In genomic region chr17:9407640-9408039, GRCm38 (mm10) we compare ENCODE assay signal across 22 mouse cellular contexts. TPM values are rescaled to one million over a fixed set of nuclear protein-coding genes. Genes with fewer than 3 reads are reported as not detected.
DNase-seq lines count a peak whose midpoint lies in the region; ATAC-seq and TF ChIP-seq lines count a peak whose summit lies in the region.
"Had no signal": no experiment of that assay in that cellular context is flagged by ENCODE, and none has a peak within 500 bp of the region (broad histone marks: within the 10 kb centered on the region; RNA-seq: fewer than 3 reads in every experiment).

No protein-coding gene starts in this region.

- no peak overlapping the region for H3K9ac ChIP-seq in forebrain, embryonic 13.5 days
- no peak overlapping the region for H3K9ac ChIP-seq in forebrain, embryonic 15.5 days (replicated peaks)
- H3K9ac ChIP-seq in heart, postnatal 0 days (replicated peaks; ENCODE audit: low read depth, low read length) = 0 out of 2 replicates have a peak overlapping the region, but pooled peaks have one; percentile 20
- no peak overlapping the region for H3K9ac ChIP-seq in hindbrain, embryonic 16.5 days (ENCODE audit: low read depth, low read length)
- H3K9ac ChIP-seq: embryonic facial prominence, embryonic 12.5 days; hindbrain, embryonic 12.5 days; intestine, embryonic 15.5 days; midbrain, embryonic 13.5 days had no signal

- WGBS in forebrain, embryonic 13.5 days = 41% methylated on average over 6 of the region's 6 CpGs
- WGBS in forebrain, embryonic 15.5 days = 49% methylated on average over 6 of the region's 6 CpGs
- 30% methylated on average over 6 of the region's 6 CpGs for WGBS in heart, postnatal 0 days
- WGBS in hindbrain, embryonic 16.5 days = 50% methylated on average over 6 of the region's 6 CpGs

- H3K36me3 ChIP-seq in forebrain, embryonic 13.5 days (ENCODE audit: poor library complexity, severe bottlenecking) = no peaks in the 10 kb centered on the region
- no peaks in the 10 kb centered on the region for H3K36me3 ChIP-seq in forebrain, embryonic 15.5 days
- H3K36me3 ChIP-seq in heart, postnatal 0 days (replicated peaks; ENCODE audit: control insufficient read depth, insufficient read depth, low read length) = no peaks in the 10 kb centered on the region
- no peaks in the 10 kb centered on the region for H3K36me3 ChIP-seq in hindbrain, embryonic 16.5 days (ENCODE audit: control insufficient read depth, insufficient read depth, low read length)
- H3K36me3 ChIP-seq: embryonic facial prominence, embryonic 12.5 days; hindbrain, embryonic 12.5 days; intestine, embryonic 15.5 days; midbrain, embryonic 13.5 days had no signal

- peaks cover 4% of the 10 kb centered on the region; the same call in 1 of the 2 replicates for H3K4me1 ChIP-seq in forebrain, embryonic 13.5 days
- peaks cover 5% of the 10 kb centered on the region; the same call in 1 of the 2 replicates for H3K4me1 ChIP-seq in forebrain, embryonic 15.5 days
- H3K4me1 ChIP-seq in heart, postnatal 0 days (ENCODE audit: control insufficient read depth, insufficient read depth) = 0 out of 2 replicates have a peak, but pooled peaks cover 3% of the 10 kb centered on the region
- no peaks in the 10 kb centered on the region for H3K4me1 ChIP-seq in hindbrain, embryonic 16.5 days (ENCODE audit: control insufficient read depth, insufficient read depth, low read depth, low read length)
- H3K4me1 ChIP-seq: embryonic facial prominence, embryonic 12.5 days; hindbrain, embryonic 12.5 days; intestine, embryonic 15.5 days had no signal

- H3K9me3 ChIP-seq in forebrain, embryonic 13.5 days (replicated peaks) = no peaks in the 10 kb centered on the region
- H3K9me3 ChIP-seq in forebrain, embryonic 15.5 days = no peaks in the 10 kb centered on the region
- no peaks in the 10 kb centered on the region for H3K9me3 ChIP-seq in heart, postnatal 0 days (replicated peaks; ENCODE audit: control insufficient read depth, low read length)
- H3K9me3 ChIP-seq in hindbrain, embryonic 16.5 days (ENCODE audit: control insufficient read depth, low read length) = no peaks in the 10 kb centered on the region
- H3K9me3 ChIP-seq: embryonic facial prominence, embryonic 12.5 days; hindbrain, embryonic 12.5 days; intestine, embryonic 15.5 days; midbrain, embryonic 13.5 days had no signal

- H3K4me2 ChIP-seq in forebrain, embryonic 13.5 days = no peak overlapping the region
- no peak overlapping the region for H3K4me2 ChIP-seq in forebrain, embryonic 15.5 days (replicated peaks)
- peak overlapping the region; percentile 51 for H3K4me2 ChIP-seq in heart, postnatal 0 days (ENCODE audit: low read depth, low read length)
- H3K4me2 ChIP-seq in hindbrain, embryonic 16.5 days (ENCODE audit: low read length) = no peak overlapping the region
- H3K4me2 ChIP-seq: embryonic facial prominence, embryonic 12.5 days; hindbrain, embryonic 12.5 days; intestine, embryonic 15.5 days; midbrain, embryonic 13.5 days had no signal

- TF ChIP-seq EP300 in heart, postnatal 0 days (IDR thresholded peaks at IDR 0.05; ENCODE audit: low read depth) = no peak

- H3K4me3 ChIP-seq in forebrain, embryonic 13.5 days = no peak overlapping the region
- no peak overlapping the region for H3K4me3 ChIP-seq in forebrain, embryonic 15.5 days
- peak overlapping the region; percentile 9; the same call in 1 of the 2 replicates for H3K4me3 ChIP-seq in layer of hippocampus, adult 2 months
- H3K4me3 ChIP-seq in heart, postnatal 0 days (ENCODE audit: low read depth, low read length) = peak overlapping the region; percentile 30
- H3K4me3 ChIP-seq in hindbrain, embryonic 16.5 days (ENCODE audit: low read length) = no peak overlapping the region
- H3K4me3 ChIP-seq: embryonic facial prominence, embryonic 12.5 days; hindbrain, embryonic 12.5 days; intestine, embryonic 15.5 days; midbrain, embryonic 13.5 days had no signal

- TF ChIP-seq CTCF in layer of hippocampus, adult 2 months (conservative IDR thresholded peaks at IDR 0.05) = no peak
- TF ChIP-seq CTCF in heart, postnatal 0 days (IDR thresholded peaks at IDR 0.05; ENCODE audit: low read depth) = no peak

- no peak overlapping the region for H3K27ac ChIP-seq in forebrain, embryonic 13.5 days
- H3K27ac ChIP-seq in forebrain, embryonic 15.5 days (replicated peaks) = no peak overlapping the region
- H3K27ac ChIP-seq in layer of hippocampus, adult 2 months = peak overlapping the region; percentile 56; the same call in 1 of the 2 replicates
- H3K27ac ChIP-seq in heart, postnatal 0 days (ENCODE audit: low read depth) = peak overlapping the region; percentile 64
- no peak overlapping the region for H3K27ac ChIP-seq in hindbrain, embryonic 16.5 days (ENCODE audit: low read depth, low read length)
- H3K27ac ChIP-seq: embryonic facial prominence, embryonic 12.5 days; hindbrain, embryonic 12.5 days; intestine, embryonic 15.5 days; midbrain, embryonic 13.5 days had no signal

- no peaks in the 10 kb centered on the region for H3K27me3 ChIP-seq in forebrain, embryonic 13.5 days
- no peaks in the 10 kb centered on the region for H3K27me3 ChIP-seq in forebrain, embryonic 15.5 days
- no peaks in the 10 kb centered on the region for H3K27me3 ChIP-seq in heart, postnatal 0 days (ENCODE audit: control insufficient read depth, insufficient read depth, low read length)
- no peaks in the 10 kb centered on the region for H3K27me3 ChIP-seq in hindbrain, embryonic 16.5 days (replicated peaks; ENCODE audit: control insufficient read depth, insufficient read depth, low read length)
- H3K27me3 ChIP-seq: embryonic facial prominence, embryonic 12.5 days; hindbrain, embryonic 12.5 days; intestine, embryonic 15.5 days; midbrain, embryonic 13.5 days had no signal

- peak; percentile 24; the same call in 1 of the 2 replicates for ATAC-seq in forebrain, embryonic 13.5 days
- no peak for ATAC-seq in forebrain, embryonic 15.5 days (replicated peaks)
- ATAC-seq in heart, postnatal 0 days (ENCODE audit: insufficient read depth, low read depth) = peak; percentile 83
- no peak for ATAC-seq in hindbrain, embryonic 16.5 days
- ATAC-seq: intestine, embryonic 15.5 days; midbrain, embryonic 13.5 days had no signal

- peak; percentile 11 to 16 for DNase-seq in layer of hippocampus, adult 2 months (ENCODE audit: low spot score in 2 of 2)
- DNase-seq in layer of hippocampus, adult 9-10 months (ENCODE audit: low spot score) = no peak
- peak; percentile 73 for DNase-seq in brain, adult 2 months (ENCODE audit: low read depth, low spot score)
- peak; percentile 69 for DNase-seq in heart, postnatal 0 days (ENCODE audit: low spot score)
- no peak for DNase-seq in retina, postnatal 1 day
- DNase-seq: adrenal gland, adult 2 months; cerebellum, adult 2 months; gastrocnemius, postnatal 36 days; liver; lung, adult 2 months; thymus, postnatal 4 days had no signal

RNA-seq across cellular contexts. Expression of gene Gm17728, which starts 14.2 kb away (rescaled TPM):
- polyA plus RNA-seq in forebrain, embryonic 13.5 days (2015; fragmentation: Nextera tagmentation; extraction: Ambion mirVana) = not detected in 2 replicates
- not detected in 2 replicates for polyA plus RNA-seq in forebrain, embryonic 15.5 days (2015; fragmentation: Nextera tagmentation; extraction: Ambion mirVana)
- total RNA-seq in layer of hippocampus, adult 2 months (2021) = not detected
- not detected in 2 replicates for total RNA-seq in heart, postnatal 0 days (2014; rRNA removed; ENCODE audit: low replicate concordance)
- not detected in 2 replicates for polyA plus RNA-seq in heart, postnatal 0 days (2015; fragmentation: Nextera tagmentation; extraction: Ambion mirVana)
- not detected in 2 replicates for polyA plus RNA-seq in hindbrain, embryonic 16.5 days (2015; fragmentation: Nextera tagmentation; extraction: Ambion mirVana)
- total RNA-seq: adrenal gland, adult 2 months; gastrocnemius, postnatal 36 days; layer of hippocampus, adult 18-20 months; left cerebral cortex, postnatal 36 days; neutrophil, adult 5-6 weeks had no signal
- polyA plus RNA-seq: adrenal gland, adult 2 months; cerebellum, adult 2 months; embryonic facial prominence, embryonic 12.5 days; hindbrain, embryonic 12.5 days; intestine, embryonic 15.5 days; kidney, embryonic 14.5 days; lung, adult 2 months; midbrain, embryonic 13.5 days had no signal

Comparison
In these comparisons a context has a peak if more than half of its experiments do, and no peak if none do; other contexts are left out.
1. ATAC-seq: peak in forebrain, embryonic 13.5 days (single experiment) and heart, postnatal 0 days (single experiment); none in forebrain, embryonic 15.5 days (single experiment) and hindbrain, embryonic 16.5 days (single experiment).
2. DNase-seq: peak in layer of hippocampus, adult 2 months (2 of 2), brain, adult 2 months (single experiment) and heart, postnatal 0 days (single experiment); none in layer of hippocampus, adult 9-10 months (single experiment) and retina, postnatal 1 day (single experiment).
3. H3K27ac ChIP-seq: peak in layer of hippocampus, adult 2 months (single experiment) and heart, postnatal 0 days (single experiment); none in forebrain, embryonic 13.5 days (single experiment), forebrain, embryonic 15.5 days (single experiment) and hindbrain, embryonic 16.5 days (single experiment).
4. H3K4me3 ChIP-seq: peak in layer of hippocampus, adult 2 months (single experiment) and heart, postnatal 0 days (single experiment); none in forebrain, embryonic 13.5 days (single experiment), forebrain, embryonic 15.5 days (single experiment) and hindbrain, embryonic 16.5 days (single experiment).